Mouse (Mus musculus) heart, postnatal 0 days (tissue): Measurements from ENCODE around the gene Tmem135.

ENCODE experiments used
- CTCF ChIP-seq: IDR thresholded peaks from 2 replicates; pipeline ENCODE4 v1.5.1; 2016; ENCODE audit warnings: antibody characterized with exemption, control low read depth, low read depth
- EP300 ChIP-seq: IDR thresholded peaks from 2 replicates; pipeline ENCODE4 v1.6.1; 2016; ENCODE audit warnings: antibody characterized with exemption, low read depth

DNA sequence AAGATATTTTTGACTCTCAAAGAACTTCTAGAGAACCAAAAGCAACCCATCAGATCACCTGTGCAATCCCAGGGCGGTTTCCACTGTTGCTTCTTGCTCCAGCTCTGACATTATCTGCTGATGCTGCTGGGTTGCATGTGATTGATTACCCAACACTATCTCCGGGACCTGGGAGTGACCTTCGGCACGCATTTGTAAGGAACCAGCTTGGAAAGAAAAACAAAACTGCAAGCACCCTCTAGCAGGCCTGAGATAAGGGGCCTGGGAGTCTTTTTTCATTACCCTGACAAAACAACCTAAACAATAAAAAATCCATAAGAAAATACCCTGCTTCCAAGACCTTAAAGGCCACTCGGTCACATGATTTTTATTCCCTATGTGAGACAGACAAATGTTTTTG lies 19.2 kb upstream of the Tmem135 start:
- TF ChIP-seq EP300 (no peak), CTCF (no peak)
